Mouse (Mus musculus) G1E (cell line): ENCODE results near the gene Ephb3.

Experiments
- CTCF ChIP-seq: IDR thresholded peaks from 2 replicates; pipeline ENCODE4 v1.5.1; 2012; ENCODE audit warnings: low read depth, low read length, inconsistent platforms, mixed read lengths
- GATA1 ChIP-seq: IDR thresholded peaks from 2 replicates; pipeline ENCODE4 v1.6.1; 2012; ENCODE audit warnings: borderline replicate concordance, low read length, inconsistent platforms, mixed read lengths
- GATA2 ChIP-seq: IDR thresholded peaks from 2 replicates; pipeline ENCODE4 v1.6.1; 2012; ENCODE audit warnings: low read depth, low read length, inconsistent platforms, borderline replicate concordance
- POLR2AphosphoS5 ChIP-seq: IDR thresholded peaks from 2 replicates; pipeline ENCODE4 v1.6.1; 2012; ENCODE audit warnings: low read depth, low read length, inconsistent platforms; ENCODE audit not compliant: insufficient replicate concordance
- TAL1 ChIP-seq: conservative IDR thresholded peaks from 2 replicates; pipeline ENCODE4 v1.6.1; 2012; ENCODE audit warnings: low read depth, low read length, inconsistent platforms, mixed read lengths

GRCm38 (mm10) chr16:21242946-21243345 is 38.4 kb downstream of the Ephb3 start:
- no peak for TF ChIP-seq POLR2AphosphoS5
- TF ChIP-seq CTCF: no peak
- TF ChIP-seq TAL1: no peak
- no peak for TF ChIP-seq GATA1
- TF ChIP-seq GATA2: no peak
